Mouse (Mus musculus): Measurements from ENCODE around the gene Slc25a26. TPM values are rescaled to one million over a fixed set of nuclear protein-coding genes. Genes with fewer than 3 reads are reported as not detected.
A peak's percentile ranks its signal among the peaks of the same experiment; 100 is the strongest.

The Slc25a26 gene
- polyA plus RNA-seq, 1 experiment from 2014 or later, result 7.7 TPM

GRCm38 (mm10) chr6:94584976-94585375, 84.8 kb downstream of the Slc25a26 start:
- no peaks in the 10 kb centered on the region for H3K27me3 ChIP-seq (ENCODE audit: control insufficient read depth, insufficient read depth, low read length)
- H3K4me2 ChIP-seq (ENCODE audit: low read length), result no peak overlapping the region
- DNase-seq, result no peak
- no peak overlapping the region for H3K27ac ChIP-seq (replicated peaks; ENCODE audit: low read depth, low read length)
- H3K4me1 ChIP-seq (ENCODE audit: control insufficient read depth, insufficient read depth, low read length), result no peaks in the 10 kb centered on the region
- no peaks in the 10 kb centered on the region for H3K9me3 ChIP-seq (ENCODE audit: control insufficient read depth, low read length)
- H3K36me3 ChIP-seq (ENCODE audit: control insufficient read depth, insufficient read depth, low read length), result no peaks in the 10 kb centered on the region
- 87% methylated on average over 4 of the region's 4 CpGs for WGBS
- no peak for ATAC-seq (ENCODE audit: low FRiP score, low TSS enrichment)
- no peak overlapping the region for H3K9ac ChIP-seq (replicated peaks; ENCODE audit: low read length)
- no peak overlapping the region for H3K4me3 ChIP-seq (replicated peaks; ENCODE audit: low read depth, low read length)

GRCm38 (mm10) chr6:94588365-94588764, 88.2 kb downstream of the Slc25a26 start:
- no peak for DNase-seq
- WGBS, result 93% methylated on average over 4 of the region's 4 CpGs
- no peak overlapping the region for H3K27ac ChIP-seq (replicated peaks; ENCODE audit: low read depth, low read length)
- no peak overlapping the region for H3K4me2 ChIP-seq (ENCODE audit: low read length)
- H3K4me1 ChIP-seq (ENCODE audit: control insufficient read depth, insufficient read depth, low read length), result peaks cover 9% of the 10 kb centered on the region; the same call in 1 of the 2 replicates
- H3K4me3 ChIP-seq (replicated peaks; ENCODE audit: low read depth, low read length), result no peak overlapping the region
- no peaks in the 10 kb centered on the region for H3K9me3 ChIP-seq (ENCODE audit: control insufficient read depth, low read length)
- H3K36me3 ChIP-seq (ENCODE audit: control insufficient read depth, insufficient read depth, low read length), result no peaks in the 10 kb centered on the region
- no peaks in the 10 kb centered on the region for H3K27me3 ChIP-seq (ENCODE audit: control insufficient read depth, insufficient read depth, low read length)
- no peak overlapping the region for H3K9ac ChIP-seq (replicated peaks; ENCODE audit: low read length)
- no peak for ATAC-seq (ENCODE audit: low FRiP score, low TSS enrichment)

GRCm38 (mm10) chr6:94592243-94592642, 92.1 kb downstream of the Slc25a26 start:
- WGBS, result 44% methylated on average over 8 of the region's 8 CpGs
- Histone ChIP-seq H3K9me3 (ENCODE audit: control insufficient read depth, low read length) (no peaks in the 10 kb centered on the region), H3K4me1 (ENCODE audit: control insufficient read depth, insufficient read depth, low read length) (peaks cover 11% of the 10 kb centered on the region; the same call in 1 of the 2 replicates), H3K4me2 (ENCODE audit: low read length) (no peak overlapping the region), H3K36me3 (ENCODE audit: control insufficient read depth, insufficient read depth, low read length) (no peaks in the 10 kb centered on the region), H3K9ac (replicated peaks; ENCODE audit: low read length) (no peak overlapping the region), H3K4me3 (replicated peaks; ENCODE audit: low read depth, low read length) (no peak overlapping the region), H3K27ac (replicated peaks; ENCODE audit: low read depth, low read length) (no peak overlapping the region), H3K27me3 (ENCODE audit: control insufficient read depth, insufficient read depth, low read length) (no peaks in the 10 kb centered on the region)
- no peak for ATAC-seq (ENCODE audit: low FRiP score, low TSS enrichment)
- DNase-seq, result peak; percentile 43

GRCm38 (mm10) chr6:94592710-94593109, 92.6 kb downstream of the Slc25a26 start:
- no peak overlapping the region for H3K27ac ChIP-seq (replicated peaks; ENCODE audit: low read depth, low read length)
- H3K4me1 ChIP-seq (ENCODE audit: control insufficient read depth, insufficient read depth, low read length), result peaks cover 12% of the 10 kb centered on the region; the same call in 1 of the 2 replicates
- DNase-seq (peak; percentile 31), ATAC-seq (ENCODE audit: low FRiP score, low TSS enrichment) (no peak)
- no peak overlapping the region for H3K4me2 ChIP-seq (ENCODE audit: low read length)
- H3K9me3 ChIP-seq (ENCODE audit: control insufficient read depth, low read length), result no peaks in the 10 kb centered on the region
- 22% methylated on average over 4 of the region's 4 CpGs for WGBS
- no peaks in the 10 kb centered on the region for H3K36me3 ChIP-seq (ENCODE audit: control insufficient read depth, insufficient read depth, low read length)
- no peaks in the 10 kb centered on the region for H3K27me3 ChIP-seq (ENCODE audit: control insufficient read depth, insufficient read depth, low read length)
- no peak overlapping the region for H3K9ac ChIP-seq (replicated peaks; ENCODE audit: low read length)
- H3K4me3 ChIP-seq (replicated peaks; ENCODE audit: low read depth, low read length), result no peak overlapping the region

GRCm38 (mm10) chr6:94594096-94594665, 94.0 kb downstream of the Slc25a26 start:
- no peak overlapping the region for H3K4me3 ChIP-seq (replicated peaks; ENCODE audit: low read depth, low read length)
- H3K27me3 ChIP-seq (ENCODE audit: control insufficient read depth, insufficient read depth, low read length), result no peaks in the 10 kb centered on the region
- peaks cover 12% of the 10 kb centered on the region; the same call in 1 of the 2 replicates for H3K4me1 ChIP-seq (ENCODE audit: control insufficient read depth, insufficient read depth, low read length)
- 79% methylated on average over 6 of the region's 6 CpGs for WGBS
- no peak overlapping the region for H3K4me2 ChIP-seq (ENCODE audit: low read length)
- no peak overlapping the region for H3K27ac ChIP-seq (replicated peaks; ENCODE audit: low read depth, low read length)
- no peak overlapping the region for H3K9ac ChIP-seq (replicated peaks; ENCODE audit: low read length)
- DNase-seq (no peak), ATAC-seq (ENCODE audit: low FRiP score, low TSS enrichment) (no peak)
- H3K36me3 ChIP-seq (ENCODE audit: control insufficient read depth, insufficient read depth, low read length), result no peaks in the 10 kb centered on the region
- no peaks in the 10 kb centered on the region for H3K9me3 ChIP-seq (ENCODE audit: control insufficient read depth, low read length)

- WGBS, result 90% methylated on average over 11 of the region's 11 CpGs
Measured at GRCm38 (mm10) chr6:94594711-94595110, 94.6 kb downstream of the Slc25a26 start.

GRCm38 (mm10) chr6:94595206-94595605, 95.1 kb downstream of the Slc25a26 start:
- WGBS, result 67% methylated on average over 5 of the region's 5 CpGs
- H3K4me3 ChIP-seq (replicated peaks; ENCODE audit: low read depth, low read length), result no peak overlapping the region
- no peak for ATAC-seq (ENCODE audit: low FRiP score, low TSS enrichment)

More at GRCm38 (mm10) chr6:94594711-94595110, 94.6 kb downstream of the Slc25a26 start:
- DNase-seq (no peak), ATAC-seq (ENCODE audit: low FRiP score, low TSS enrichment) (no peak)
- no peaks in the 10 kb centered on the region for H3K27me3 ChIP-seq (ENCODE audit: control insufficient read depth, insufficient read depth, low read length)
- no peak overlapping the region for H3K9ac ChIP-seq (replicated peaks; ENCODE audit: low read length)
- no peak overlapping the region for H3K4me3 ChIP-seq (replicated peaks; ENCODE audit: low read depth, low read length)
- no peak overlapping the region for H3K4me2 ChIP-seq (ENCODE audit: low read length)
- H3K36me3 ChIP-seq (ENCODE audit: control insufficient read depth, insufficient read depth, low read length), result no peaks in the 10 kb centered on the region
- H3K27ac ChIP-seq (replicated peaks; ENCODE audit: low read depth, low read length), result no peak overlapping the region
- no peaks in the 10 kb centered on the region for H3K9me3 ChIP-seq (ENCODE audit: control insufficient read depth, low read length)
- H3K4me1 ChIP-seq (ENCODE audit: control insufficient read depth, insufficient read depth, low read length), result peaks cover 12% of the 10 kb centered on the region; the same call in 1 of the 2 replicates

GRCm38 (mm10) chr6:94596051-94596760, 96.1 kb downstream of the Slc25a26 start:
- Histone ChIP-seq H3K27me3 (ENCODE audit: control insufficient read depth, insufficient read depth, low read length) (no peaks in the 10 kb centered on the region), H3K36me3 (ENCODE audit: control insufficient read depth, insufficient read depth, low read length) (no peaks in the 10 kb centered on the region), H3K4me1 (ENCODE audit: control insufficient read depth, insufficient read depth, low read length) (peaks cover 12% of the 10 kb centered on the region; the same call in 1 of the 2 replicates), H3K27ac (replicated peaks; ENCODE audit: low read depth, low read length) (no peak overlapping the region), H3K4me3 (replicated peaks; ENCODE audit: low read depth, low read length) (no peak overlapping the region), H3K4me2 (ENCODE audit: low read length) (no peak overlapping the region), H3K9ac (replicated peaks; ENCODE audit: low read length) (no peak overlapping the region), H3K9me3 (ENCODE audit: control insufficient read depth, low read length) (no peaks in the 10 kb centered on the region)
- WGBS, result 91% methylated on average over 14 of the region's 14 CpGs
- ATAC-seq (ENCODE audit: low FRiP score, low TSS enrichment) (no peak), DNase-seq (no peak)

More at GRCm38 (mm10) chr6:94595206-94595605, 95.1 kb downstream of the Slc25a26 start:
- H3K9ac ChIP-seq (replicated peaks; ENCODE audit: low read length), result no peak overlapping the region
- no peak overlapping the region for H3K4me2 ChIP-seq (ENCODE audit: low read length)
- H3K4me1 ChIP-seq (ENCODE audit: control insufficient read depth, insufficient read depth, low read length), result peaks cover 12% of the 10 kb centered on the region; the same call in 1 of the 2 replicates
- no peak for DNase-seq
- H3K27ac ChIP-seq (replicated peaks; ENCODE audit: low read depth, low read length), result no peak overlapping the region
- no peaks in the 10 kb centered on the region for H3K27me3 ChIP-seq (ENCODE audit: control insufficient read depth, insufficient read depth, low read length)
- H3K36me3 ChIP-seq (ENCODE audit: control insufficient read depth, insufficient read depth, low read length), result no peaks in the 10 kb centered on the region
- H3K9me3 ChIP-seq (ENCODE audit: control insufficient read depth, low read length), result no peaks in the 10 kb centered on the region

Measured in midbrain, embryonic 14.5 days (tissue).